Mouse (Mus musculus) heart, embryonic 15.5 days (tissue): Measurements from ENCODE around the gene Fam213b. TPM values are rescaled to one million over a fixed set of nuclear protein-coding genes. Genes with fewer than 3 reads are reported as not detected.

Source experiments
- ATAC-seq: fragments of 200-750 bp; cut with Nextera tagmentation; replicated peaks from 2 replicates; pipeline ENCODE4 v1.8.0; 2017; ENCODE audit warnings: low read depth, moderate TSS enrichment; ENCODE audit not compliant: insufficient number of reproducible peaks, insufficient read depth, low FRiP score
- H3K27ac ChIP-seq: fragments of 300-500 bp; sonication (generic); 2 replicates; pipeline ENCODE4 v1.5.1; 2015; ENCODE audit warnings: mild to moderate bottlenecking, inconsistent platforms
- H3K27me3 ChIP-seq: fragments of 300-500 bp; sonication (generic); 2 replicates; pipeline ENCODE4 v1.6.1; 2015; ENCODE audit warnings: inconsistent platforms
- H3K36me3 ChIP-seq: fragments of 300-500 bp; sonication (generic); 2 replicates; pipeline ENCODE4 v1.6.1; 2015; ENCODE audit warnings: mild to moderate bottlenecking, inconsistent platforms
- H3K4me1 ChIP-seq: fragments of 300-500 bp; sonication (generic); replicated peaks from 2 replicates; pipeline ENCODE4 v1.6.1; 2015; ENCODE audit warnings: inconsistent platforms
- H3K4me2 ChIP-seq: fragments of 300-500 bp; sonication (generic); 2 replicates; pipeline ENCODE4 v1.6.1; 2015; ENCODE audit warnings: inconsistent platforms, mild to moderate bottlenecking, moderate library complexity
- H3K4me3 ChIP-seq: fragments of 300-500 bp; sonication (generic); 2 replicates; pipeline ENCODE4 v1.5.1; 2015; ENCODE audit warnings: mild to moderate bottlenecking, inconsistent platforms
- H3K9ac ChIP-seq: fragments of 300-500 bp; sonication (generic); 2 replicates; pipeline ENCODE4 v1.6.1; 2015; ENCODE audit warnings: mild to moderate bottlenecking, inconsistent platforms
- H3K9me3 ChIP-seq: fragments of 300-500 bp; sonication (generic); replicated peaks from 2 replicates; pipeline ENCODE4 v1.6.1; 2016; ENCODE audit warnings: inconsistent platforms
- WGBS: fragments of 180-500 bp; shearing (Covaris S2); methylation state at CpG from one replicate; pipeline ENCODE4 v1.1.7; 2015; ENCODE audit warnings: mixed read lengths; 5-methylcytosine and 5-hydroxymethylcytosine counted together
- polyA plus RNA-seq: library from polyadenylated mRNA; unstranded; fragments of >200 nt; fragmentation: Nextera tagmentation; extraction: Ambion mirVana; gene quantifications from 2 replicates; pipeline ENCODE4 v1.2.1, GENCODE M21; 2015

Fam213b gene
- polyA plus RNA-seq, 1 experiment from 2014 or later = 46.7 TPM

DNA sequence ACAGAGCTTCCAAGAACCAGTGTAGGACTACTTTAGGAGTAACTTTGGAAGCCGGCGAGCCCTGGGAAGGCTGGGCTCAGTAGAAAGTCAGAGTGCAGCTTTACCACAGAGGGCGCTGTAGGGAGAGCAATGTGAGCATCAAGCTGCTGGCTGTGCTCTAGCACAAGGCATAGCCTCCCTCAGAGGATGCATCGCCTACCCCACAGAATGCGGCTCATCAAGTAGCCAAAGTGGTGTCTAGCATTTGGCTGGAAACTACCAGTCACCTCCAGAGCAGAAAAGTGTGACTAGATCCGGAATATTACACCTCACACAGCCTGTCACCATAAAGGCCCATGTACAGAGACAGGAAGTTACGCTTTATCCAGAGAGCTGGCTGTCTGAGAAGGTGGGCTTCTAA is 36.9 kb upstream of the Fam213b start:
- no peak for ATAC-seq
- H3K27ac ChIP-seq = no peak overlapping the region
- H3K36me3 ChIP-seq = no peaks in the 10 kb centered on the region
- no peaks in the 10 kb centered on the region for H3K4me1 ChIP-seq
- no peak overlapping the region for H3K4me2 ChIP-seq
- H3K9me3 ChIP-seq = no peaks in the 10 kb centered on the region
- WGBS = 76% methylated on average over 7 of the region's 7 CpGs
- H3K4me3 ChIP-seq = no peak overlapping the region
- H3K27me3 ChIP-seq = peaks cover 10% of the 10 kb centered on the region
- H3K9ac ChIP-seq = no peak overlapping the region

DNA sequence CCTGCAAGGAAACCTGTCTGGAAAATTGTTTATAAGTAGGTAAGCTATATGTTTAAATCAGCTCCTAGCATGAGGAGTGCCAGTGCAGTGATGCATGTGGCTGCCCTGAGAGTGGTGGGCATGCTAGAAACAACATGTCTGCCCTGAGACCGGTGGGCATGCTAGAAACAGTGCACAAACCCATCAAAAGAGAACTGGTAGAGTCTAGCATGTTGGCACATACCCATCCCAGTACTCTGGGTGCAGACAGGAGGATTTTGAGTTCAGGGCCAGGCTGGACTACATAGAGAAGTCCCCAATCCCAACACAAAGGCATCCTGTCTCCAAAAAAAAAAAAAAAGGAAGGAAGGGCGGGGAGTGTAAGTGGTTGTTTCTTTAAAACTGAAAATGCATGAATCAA is 35.9 kb upstream of the Fam213b start:
- no peak for ATAC-seq
- H3K27ac ChIP-seq = no peak overlapping the region

DNA sequence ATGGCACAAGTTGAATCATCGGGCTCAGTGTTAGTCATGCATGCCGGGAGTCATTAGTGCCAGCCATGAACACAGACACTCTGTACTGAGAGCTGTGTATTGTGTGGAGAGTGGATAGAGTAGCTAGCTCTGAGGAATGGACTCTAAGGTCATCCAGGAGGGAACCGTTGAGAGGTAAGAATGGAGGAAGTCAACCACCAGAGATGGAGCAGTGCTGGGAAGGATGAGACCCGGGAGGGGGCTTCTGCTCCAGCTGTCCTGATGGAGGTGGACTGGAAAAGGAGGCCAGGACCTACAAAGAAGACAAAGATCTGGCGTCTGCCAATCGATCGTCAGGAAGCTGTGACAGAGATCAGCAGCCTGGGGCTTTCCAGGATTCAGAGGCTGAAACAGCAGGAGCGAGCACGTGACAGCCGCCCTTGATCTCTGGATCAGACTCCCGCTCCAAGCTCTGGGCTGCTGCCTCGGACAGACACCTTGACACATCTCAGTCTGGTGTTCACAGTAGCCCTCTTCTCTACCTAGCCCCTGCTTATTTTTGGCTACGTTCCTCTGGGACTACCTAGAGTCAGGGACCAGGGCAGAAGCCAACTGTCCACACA is 34.5 kb upstream of the Fam213b start:
- Histone ChIP-seq H3K9me3 (no peaks in the 10 kb centered on the region), H3K4me1 (no peaks in the 10 kb centered on the region; the same call in 1 of the 2 replicates), H3K36me3 (no peaks in the 10 kb centered on the region), H3K27me3 (peaks cover 10% of the 10 kb centered on the region), H3K4me2 (no peak overlapping the region), H3K9ac (no peak overlapping the region), H3K27ac (no peak overlapping the region), H3K4me3 (no peak overlapping the region)
- ATAC-seq = no peak
- 43% methylated on average over 13 of the region's 13 CpGs for WGBS

More for the DNA sequence above, 35.9 kb upstream of the Fam213b start:
- Histone ChIP-seq H3K4me1 (no peaks in the 10 kb centered on the region), H3K36me3 (no peaks in the 10 kb centered on the region), H3K4me3 (no peak overlapping the region), H3K4me2 (no peak overlapping the region), H3K9ac (no peak overlapping the region), H3K27me3 (peaks cover 10% of the 10 kb centered on the region), H3K9me3 (no peaks in the 10 kb centered on the region)
- WGBS = 79% methylated on average over 2 of the region's 2 CpGs

DNA sequence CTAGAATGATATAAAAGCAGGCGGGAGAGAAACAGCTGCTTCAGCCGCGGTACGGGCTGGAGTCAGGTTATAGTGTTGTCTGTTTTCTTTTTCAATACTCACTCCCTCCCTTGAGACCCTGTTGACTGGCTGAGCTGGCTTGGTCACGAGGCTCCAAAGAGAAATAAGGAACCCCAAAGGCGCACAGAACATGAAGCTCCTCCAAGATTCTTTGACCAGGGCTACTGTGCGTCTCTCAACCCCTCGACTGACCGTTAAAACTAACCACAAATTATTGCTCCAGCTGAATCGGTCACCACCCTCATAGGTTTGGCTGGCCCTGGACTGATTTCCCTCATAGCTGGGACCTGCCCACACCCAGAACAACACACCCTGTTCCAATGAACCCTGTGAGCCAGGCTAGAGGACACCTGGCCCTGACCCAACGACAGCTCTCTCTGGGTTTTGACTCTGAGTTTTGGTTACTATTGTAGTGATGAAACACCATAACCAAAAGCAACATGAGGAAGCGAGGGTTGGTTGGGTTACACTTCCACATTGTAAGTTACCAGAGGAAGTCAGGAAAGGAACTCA is 30.2 kb upstream of the Fam213b start:
- Histone ChIP-seq H3K27me3 (peaks cover 9% of the 10 kb centered on the region), H3K4me1 (peaks cover 10% of the 10 kb centered on the region), H3K9ac (no peak overlapping the region), H3K4me3 (no peak overlapping the region), H3K9me3 (no peaks in the 10 kb centered on the region), H3K4me2 (no peak overlapping the region), H3K36me3 (no peaks in the 10 kb centered on the region), H3K27ac (no peak overlapping the region)
- no peak for ATAC-seq
- 74% methylated on average over 12 of the region's 12 CpGs for WGBS

DNA sequence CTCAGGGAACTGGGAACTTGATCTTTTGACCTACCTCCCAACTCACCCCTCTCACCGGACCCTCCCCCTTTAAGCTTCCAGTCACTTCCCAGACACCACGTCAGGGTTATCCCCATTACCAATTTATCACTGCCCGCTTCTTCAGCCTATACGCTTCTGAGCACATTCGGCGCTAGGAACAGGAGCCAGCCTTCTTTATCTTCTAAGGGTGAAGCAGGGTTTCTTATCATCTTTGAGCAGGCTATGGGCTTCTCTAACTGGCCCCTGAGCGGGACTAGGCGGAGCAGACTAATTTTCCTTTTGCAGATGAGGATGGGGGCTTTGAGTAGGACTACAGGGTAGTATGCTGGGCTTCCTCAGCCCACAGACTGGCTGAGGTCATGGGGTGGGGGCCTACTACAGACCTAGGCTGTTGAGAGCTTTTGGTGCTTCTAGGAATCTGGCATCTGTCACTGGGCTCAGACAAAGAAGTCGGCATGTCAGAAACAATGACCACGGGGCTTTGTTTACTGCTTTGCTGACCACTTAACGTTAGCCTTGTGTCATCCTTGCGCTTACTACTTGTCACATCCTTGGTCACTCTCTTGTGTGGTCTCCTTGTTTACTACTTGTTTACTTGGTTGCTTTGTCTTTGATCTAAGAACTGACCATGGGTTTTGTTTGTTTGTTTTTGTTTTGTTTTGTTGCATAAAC is 29.6 kb upstream of the Fam213b start, which contains the start of gene Tnfrsf14:
Gene Tnfrsf14 (minus strand): TSS at position 169 of the 693 bp plus-strand sequence.
- Histone ChIP-seq H3K4me1 (peaks cover 10% of the 10 kb centered on the region), H3K9me3 (no peaks in the 10 kb centered on the region), H3K36me3 (no peaks in the 10 kb centered on the region), H3K4me2 (peak within 1 kb of the TSS; percentile 53), H3K27me3 (peaks cover 3% of the 10 kb centered on the region), H3K4me3 (peak within 1 kb of the TSS; percentile 31), H3K27ac (peak within 1 kb of the TSS; percentile 52), H3K9ac (peak within 1 kb of the TSS; percentile 12; the same call in 1 of the 2 replicates)
- ATAC-seq = no peak
- WGBS = 23% methylated on average over 12 of the region's 12 CpGs

DNA sequence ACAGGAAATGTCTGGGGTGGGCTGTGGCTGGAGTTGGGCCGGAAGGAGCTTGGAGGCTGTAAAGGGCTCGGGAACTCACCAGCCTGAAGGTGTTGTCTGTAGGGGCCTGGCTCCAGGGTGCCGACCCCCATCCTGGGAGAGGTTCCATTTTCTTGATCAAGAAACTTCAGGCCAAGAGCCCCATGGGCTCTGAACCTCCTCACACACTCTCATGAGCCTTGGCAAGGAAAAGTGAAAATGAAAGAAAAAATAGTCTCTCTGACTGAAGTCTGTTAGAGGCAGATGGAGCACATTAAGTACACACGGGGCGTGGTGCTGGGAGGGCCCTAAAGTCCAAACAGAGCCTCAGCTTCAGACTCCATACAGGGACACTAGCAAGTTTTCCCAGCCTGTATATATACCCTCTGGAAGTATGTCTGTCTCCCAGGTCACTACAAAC is 29.0 kb upstream of the Fam213b start:
- WGBS = 35% methylated on average over 5 of the region's 5 CpGs
- peak overlapping the region; percentile 52 for H3K27ac ChIP-seq
- H3K27me3 ChIP-seq = peaks cover 3% of the 10 kb centered on the region; the same call in 1 of the 2 replicates
- peak overlapping the region; percentile 12; the same call in 1 of the 2 replicates for H3K9ac ChIP-seq
- ATAC-seq = no peak
- peaks cover 10% of the 10 kb centered on the region for H3K4me1 ChIP-seq
- H3K36me3 ChIP-seq = no peaks in the 10 kb centered on the region
- peak overlapping the region; percentile 53 for H3K4me2 ChIP-seq
- peak overlapping the region; percentile 31 for H3K4me3 ChIP-seq
- H3K9me3 ChIP-seq = no peaks in the 10 kb centered on the region

DNA sequence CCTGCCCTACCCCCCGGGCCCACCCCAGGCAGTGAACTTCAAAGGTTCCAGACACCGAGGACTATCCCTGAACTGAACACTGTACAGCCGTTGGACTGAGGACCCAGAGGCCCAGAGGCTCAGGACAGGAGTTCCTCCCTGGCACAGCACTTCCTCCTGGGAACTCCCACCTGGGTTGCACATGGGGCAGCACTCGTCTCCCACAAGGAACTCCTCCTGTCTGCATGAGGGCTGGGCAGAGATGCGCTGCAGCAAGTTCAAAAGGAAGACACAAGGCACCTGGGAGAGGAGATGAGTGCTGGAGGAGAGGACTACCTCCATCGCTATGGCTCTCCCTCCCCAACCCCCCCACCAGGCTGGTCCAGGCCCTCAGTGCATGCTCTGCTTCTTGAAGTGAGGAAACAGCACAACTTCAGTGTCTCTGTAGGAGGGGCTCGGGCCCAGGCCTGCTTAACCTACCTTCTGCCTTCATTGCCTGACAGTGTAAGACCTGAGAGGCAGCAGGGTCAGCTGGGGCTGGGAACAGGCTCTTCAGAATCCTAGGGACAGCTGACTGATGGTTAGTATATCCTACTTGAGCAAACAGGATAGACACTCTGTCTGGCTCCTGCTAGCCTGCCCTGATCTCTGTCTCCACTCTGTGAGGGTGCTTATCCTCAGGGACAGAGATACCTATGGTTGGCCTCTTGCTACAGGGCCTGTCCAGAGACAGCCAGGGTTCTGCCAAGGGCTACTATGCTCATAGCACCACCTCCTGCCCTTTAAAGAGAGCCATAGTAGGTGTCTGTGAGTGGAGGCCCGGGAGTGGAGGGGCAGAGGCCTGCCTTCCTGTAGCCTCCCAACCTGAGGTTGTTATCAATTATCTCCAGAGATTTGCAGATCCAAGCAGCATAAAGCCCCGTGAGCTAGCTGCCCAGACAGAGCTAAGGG is 28.3 kb upstream of the Fam213b start:
- Histone ChIP-seq H3K4me3 (peak overlapping the region; percentile 31), H3K4me2 (peak overlapping the region; percentile 53), H3K9ac (peak overlapping the region; percentile 12; the same call in 1 of the 2 replicates), H3K9me3 (no peaks in the 10 kb centered on the region), H3K27me3 (no peaks in the 10 kb centered on the region), H3K27ac (peak overlapping the region; percentile 52), H3K4me1 (peaks cover 10% of the 10 kb centered on the region), H3K36me3 (no peaks in the 10 kb centered on the region)
- WGBS = 54% methylated on average over 9 of the region's 9 CpGs
- 0 out of 2 replicates have a peak, but pooled peaks have one; percentile 14 for ATAC-seq

DNA sequence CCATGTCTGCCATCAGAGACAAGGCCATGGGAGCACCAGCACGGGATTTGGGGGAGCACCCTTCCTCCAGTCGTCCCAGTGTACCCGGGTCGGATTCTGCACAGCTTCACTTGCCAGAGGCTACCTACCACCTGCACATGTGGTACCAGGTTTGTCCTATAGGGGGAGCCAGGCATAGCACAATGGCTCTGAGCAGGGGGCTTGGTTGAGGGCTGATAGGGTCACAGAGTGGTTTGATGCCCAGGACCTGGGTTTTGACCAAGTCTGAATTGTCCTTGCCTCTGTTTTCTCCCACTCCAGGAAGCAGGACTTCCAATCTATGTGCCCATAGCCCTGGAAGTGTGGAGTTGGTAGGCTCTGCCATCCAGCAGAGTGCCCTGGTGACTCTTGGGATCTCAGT is 26.5 kb upstream of the Fam213b start:
- Histone ChIP-seq H3K27ac (no peak overlapping the region), H3K9ac (no peak overlapping the region), H3K4me2 (no peak overlapping the region), H3K4me1 (peaks cover 10% of the 10 kb centered on the region), H3K36me3 (no peaks in the 10 kb centered on the region), H3K9me3 (no peaks in the 10 kb centered on the region), H3K4me3 (no peak overlapping the region), H3K27me3 (no peaks in the 10 kb centered on the region)
- WGBS = 52% methylated on average over 4 of the region's 4 CpGs
- no peak for ATAC-seq

DNA sequence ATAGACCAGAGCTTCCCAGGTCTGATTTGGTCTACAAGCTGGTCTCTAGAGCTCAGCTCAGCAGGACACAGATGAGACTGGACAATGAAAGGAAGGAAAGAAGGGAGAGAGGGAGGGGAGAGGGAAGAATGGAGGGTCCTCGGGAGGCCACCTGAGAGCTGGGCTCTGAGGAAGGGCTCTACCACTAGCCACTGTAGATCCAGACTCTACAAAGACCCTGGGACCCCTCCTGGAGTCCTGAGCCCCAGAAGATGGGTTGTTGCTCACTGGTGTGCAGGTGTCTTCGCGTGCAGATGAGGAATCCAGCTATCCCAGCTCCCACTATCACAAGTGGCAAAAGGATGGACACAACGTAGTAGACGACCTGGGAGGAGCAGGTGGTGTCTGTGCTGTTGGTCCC is 24.0 kb upstream of the Fam213b start:
- peaks cover 6% of the 10 kb centered on the region for H3K4me1 ChIP-seq
- no peak overlapping the region for H3K9ac ChIP-seq
- H3K36me3 ChIP-seq = no peaks in the 10 kb centered on the region
- no peak overlapping the region for H3K27ac ChIP-seq
- no peak overlapping the region for H3K4me2 ChIP-seq
- H3K9me3 ChIP-seq = no peaks in the 10 kb centered on the region
- H3K4me3 ChIP-seq = no peak overlapping the region
- ATAC-seq = no peak
- H3K27me3 ChIP-seq = no peaks in the 10 kb centered on the region
- WGBS = 76% methylated on average over 5 of the region's 5 CpGs

DNA sequence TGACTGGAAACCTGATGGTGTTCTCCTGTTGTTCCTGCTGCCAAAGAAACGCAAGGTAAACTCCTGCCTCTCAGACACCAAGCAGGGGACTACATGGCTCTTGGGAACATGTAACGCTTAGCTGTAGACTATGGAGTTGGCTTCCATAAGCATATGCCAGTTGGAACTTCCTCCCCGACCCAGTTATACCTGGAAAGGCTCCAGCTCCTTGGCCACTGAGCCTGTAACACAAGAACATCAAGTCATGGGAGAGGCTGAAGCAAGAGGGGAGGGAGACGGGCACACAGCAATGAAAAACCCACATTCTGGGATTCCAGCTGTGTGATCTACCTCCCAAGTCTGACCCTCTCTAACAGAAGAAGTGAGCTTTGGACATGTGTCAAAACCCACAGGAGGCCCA is 23.4 kb upstream of the Fam213b start:
- no peaks in the 10 kb centered on the region for H3K27me3 ChIP-seq
- no peaks in the 10 kb centered on the region for H3K4me1 ChIP-seq
- no peak overlapping the region for H3K4me3 ChIP-seq
- H3K27ac ChIP-seq = no peak overlapping the region
- WGBS = 67% methylated on average over 4 of the region's 4 CpGs
- no peaks in the 10 kb centered on the region for H3K9me3 ChIP-seq
- H3K9ac ChIP-seq = no peak overlapping the region
- no peaks in the 10 kb centered on the region for H3K36me3 ChIP-seq
- no peak overlapping the region for H3K4me2 ChIP-seq
- ATAC-seq = no peak

DNA sequence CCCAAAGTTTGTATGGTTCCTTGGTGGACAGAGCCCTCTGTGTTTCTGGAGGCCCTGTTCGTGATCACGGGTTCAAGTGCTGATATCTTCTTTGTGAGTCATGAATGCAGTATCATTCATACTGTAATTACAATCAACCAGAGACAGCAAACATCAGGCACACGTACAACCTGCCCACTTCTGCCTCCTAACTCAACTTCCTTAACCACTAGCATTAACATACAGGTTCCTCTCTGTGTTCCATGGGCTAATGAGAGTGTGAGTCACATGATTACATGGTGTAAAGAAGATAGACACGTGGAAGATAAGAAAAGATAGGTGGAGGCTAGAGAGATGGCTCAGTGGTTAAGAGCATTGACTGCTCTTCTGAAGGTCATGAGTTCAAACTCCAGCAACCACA is 17.7 kb upstream of the Fam213b start:
- WGBS = 77% methylated on average over 4 of the region's 4 CpGs
- ATAC-seq = no peak
- no peaks in the 10 kb centered on the region for H3K4me1 ChIP-seq
- no peaks in the 10 kb centered on the region for H3K9me3 ChIP-seq
- H3K27me3 ChIP-seq = no peaks in the 10 kb centered on the region
- no peak overlapping the region for H3K27ac ChIP-seq
- H3K4me2 ChIP-seq = no peak overlapping the region
- H3K4me3 ChIP-seq = no peak overlapping the region
- H3K36me3 ChIP-seq = no peaks in the 10 kb centered on the region
- no peak overlapping the region for H3K9ac ChIP-seq
